Mouse (Mus musculus): ENCODE data around the gene Enah. TPM values are rescaled to one million over a fixed set of nuclear protein-coding genes. Genes with fewer than 3 reads are reported as not detected.

Gene Enah
- polyA plus RNA-seq (2014; fragmentation: Illumina TruSeq; extraction: RNeasy Lipid Tissue Mini Kit (QIAGEN cat#74804); ENCODE audit: insufficient read depth, low read depth, low replicate concordance) = 11.3 TPM

DNA sequence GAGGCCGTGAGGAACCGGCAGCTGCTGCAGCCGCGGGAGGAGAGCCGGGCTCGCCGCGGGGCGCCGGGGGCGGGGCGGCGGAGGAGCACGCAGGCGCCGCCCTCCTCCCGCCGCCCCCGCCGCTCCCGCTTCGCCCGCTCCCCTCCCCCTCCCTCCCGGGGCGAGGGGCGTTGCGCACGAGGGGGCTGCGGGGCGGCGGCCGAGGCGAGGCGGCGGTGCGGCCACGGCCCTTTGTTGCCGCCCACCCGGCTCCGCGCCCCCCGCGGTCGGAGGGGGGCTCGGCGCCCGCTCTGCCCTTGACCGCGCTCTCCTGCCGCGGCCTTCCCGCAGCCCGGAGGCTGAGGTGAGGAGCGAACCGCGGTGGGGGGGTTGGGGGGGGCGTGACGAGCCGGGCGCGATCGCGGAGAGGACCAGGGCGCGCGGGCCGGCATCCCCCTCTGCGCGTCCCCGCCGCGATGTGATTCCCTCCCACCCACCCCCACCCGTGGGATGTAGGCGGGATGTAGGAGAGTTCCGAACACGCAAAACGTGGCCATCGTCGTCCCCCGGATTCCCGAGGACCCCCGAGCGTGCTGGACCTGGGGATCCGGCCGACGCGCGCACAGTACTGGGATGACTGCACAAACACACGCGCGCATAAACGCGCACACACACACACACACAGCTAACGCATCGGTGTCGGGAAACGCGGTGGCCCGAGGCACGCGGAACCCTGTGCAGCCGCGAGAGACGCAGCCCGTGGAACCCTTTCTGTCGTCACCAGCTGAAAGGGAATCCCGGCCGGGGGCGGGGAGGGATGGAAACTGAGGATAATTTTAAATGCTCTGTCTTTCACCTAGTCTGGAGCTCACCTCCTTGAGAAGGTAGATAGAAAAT, at the start of gene Enah:
Gene Enah, minus strand, starts transcription at position 65 of the 876 bp plus-strand sequence.

Other genes starting within 250 kb of the Enah start
- 30.1 TPM for gene Lbr, start 176.9 kb downstream of the Enah start, polyA plus RNA-seq (2014; fragmentation: Illumina TruSeq; extraction: RNeasy Lipid Tissue Mini Kit (QIAGEN cat#74804); ENCODE audit: insufficient read depth, low read depth, low replicate concordance)
- gene Srp9, start 104.7 kb upstream of the Enah start, polyA plus RNA-seq (2014; fragmentation: Illumina TruSeq; extraction: RNeasy Lipid Tissue Mini Kit (QIAGEN cat#74804); ENCODE audit: insufficient read depth, low read depth, low replicate concordance) = 99.7 TPM
- gene Vmn1r1, start 144.5 kb upstream of the Enah start, polyA plus RNA-seq (2014; fragmentation: Illumina TruSeq; extraction: RNeasy Lipid Tissue Mini Kit (QIAGEN cat#74804); ENCODE audit: insufficient read depth, low read depth, low replicate concordance) = not detected